Mouse (Mus musculus) limb, embryonic 14.5 days (tissue): ENCODE results near the gene Ms4a5. TPM values are rescaled to one million over a fixed set of nuclear protein-coding genes. Genes with fewer than 3 reads are reported as not detected.
"Not testable (repeated sequence)": the region's sequence is repeated elsewhere in the genome, so short reads cannot be mapped to it uniquely, and the experiment has no call there.

ENCODE experiments used
- ATAC-seq: fragments of 200-750 bp; cut with Nextera tagmentation; 2 replicates; pipeline ENCODE4 v1.8.0; 2017; ENCODE audit warnings: low read depth, moderate number of reproducible peaks, moderate TSS enrichment; ENCODE audit not compliant: low FRiP score
- DNase-seq: peaks from one replicate; pipeline ENCODE4 v3.0.0-alpha.2; 2015; ENCODE audit warnings: low spot score
- H3K27ac ChIP-seq: fragments of 300-500 bp; sonication (generic); replicated peaks from 2 replicates; pipeline ENCODE4 v1.5.1; 2014; ENCODE audit warnings: low read depth, mild to moderate bottlenecking, low read length, moderate library complexity, mixed read lengths
- H3K27me3 ChIP-seq: fragments of 300-500 bp; sonication (generic); 2 replicates; pipeline ENCODE4 v1.6.1; 2014; ENCODE audit warnings: low read length, mixed read lengths; ENCODE audit not compliant: control insufficient read depth, insufficient read depth
- H3K36me3 ChIP-seq: fragments of 300-500 bp; sonication (generic); 2 replicates; pipeline ENCODE4 v1.6.1; 2014; ENCODE audit warnings: mild to moderate bottlenecking, low read length, moderate library complexity, mixed read lengths; ENCODE audit not compliant: control insufficient read depth, insufficient read depth
- H3K4me1 ChIP-seq: fragments of 300-500 bp; sonication (generic); 2 replicates; pipeline ENCODE4 v1.6.1; 2014; ENCODE audit warnings: antibody characterized with exemption, low read length, mixed read lengths; ENCODE audit not compliant: control insufficient read depth, insufficient read depth
- H3K4me2 ChIP-seq: fragments of 300-500 bp; sonication (generic); replicated peaks from 2 replicates; pipeline ENCODE4 v1.6.1; 2014; ENCODE audit warnings: low read depth, mild to moderate bottlenecking, low read length, moderate library complexity; ENCODE audit not compliant: severe bottlenecking
- H3K4me3 ChIP-seq: fragments of 300-500 bp; sonication (generic); replicated peaks from 2 replicates; pipeline ENCODE4 v1.5.1; 2014; ENCODE audit warnings: low read length
- H3K9ac ChIP-seq: fragments of 300-500 bp; sonication (generic); 2 replicates; pipeline ENCODE4 v1.6.1; 2014; ENCODE audit warnings: mild to moderate bottlenecking, low read depth, low read length, moderate library complexity; ENCODE audit not compliant: severe bottlenecking
- H3K9me3 ChIP-seq: fragments of 300-500 bp; sonication (generic); 2 replicates; pipeline ENCODE4 v1.6.1; 2016; ENCODE audit warnings: low read length; ENCODE audit not compliant: control insufficient read depth
- POLR2A ChIP-seq: fragments of 200-500 bp; IDR thresholded peaks from 2 replicates; pipeline ENCODE4 v1.8.0; 2012; ENCODE audit warnings: inconsistent platforms, mild to moderate bottlenecking, moderate library complexity, borderline replicate concordance; ENCODE audit not compliant: insufficient read depth, insufficient read length; ENCODE audit errors: extremely low read depth
- WGBS: fragments of 180-500 bp; shearing (Covaris S2); extraction: QIAGEN DNeasy Blood & Tissue Kit; methylation state at CpG from one replicate; pipeline ENCODE4 v1.1.7; 2014; 5-methylcytosine and 5-hydroxymethylcytosine counted together
- polyA plus RNA-seq, 2 experiments: library from polyadenylated mRNA; depleted of rRNA in 1 of 2; stranded (reverse) in 1 of 2; unstranded in 1 of 2; fragments of >200 nt; fragmentation: Nextera tagmentation in 1 of 2; extraction: Ambion mirVana in 1 of 2; gene quantifications; 2 replicates each; pipeline versions ENCODE4 v1.2.1 to v1.2.3; 2012 to 2014

The Ms4a5 gene
- polyA plus RNA-seq (2012; rRNA removed) (not detected in 2 replicates), polyA plus RNA-seq (2014; fragmentation: Nextera tagmentation; extraction: Ambion mirVana) (not detected in 2 replicates)

GRCm38 (mm10) chr19:11283773-11284172 lies at the start of gene Ms4a5:
Gene Ms4a5, minus strand, starts transcription at chr19:11283873.
- H3K9me3 ChIP-seq, result no peaks in the 10 kb centered on the region
- no peaks in the 10 kb centered on the region for H3K27me3 ChIP-seq
- H3K9ac ChIP-seq, result no peak within 1 kb of the TSS
- no peak within 1 kb of the TSS for H3K27ac ChIP-seq
- H3K4me3 ChIP-seq, result no peak within 1 kb of the TSS
- ATAC-seq (no peak), DNase-seq (no peak)
- no peak for TF ChIP-seq POLR2A
- H3K36me3 ChIP-seq, result no peaks in the 10 kb centered on the region
- no peaks in the 10 kb centered on the region for H3K4me1 ChIP-seq
- 88% methylated on average over 2 of the region's 2 CpGs for WGBS
- no peak within 1 kb of the TSS for H3K4me2 ChIP-seq

- Histone ChIP-seq H3K4me2 (no peak overlapping the region), H3K9ac (no peak overlapping the region), H3K9me3 (no peaks in the 10 kb centered on the region), H3K27me3 (no peaks in the 10 kb centered on the region), H3K36me3 (no peaks in the 10 kb centered on the region), H3K4me1 (no peaks in the 10 kb centered on the region), H3K27ac (no peak overlapping the region), H3K4me3 (no peak overlapping the region)
- 71% methylated on average over 1 of the region's 1 CpGs for WGBS
- no peak for ATAC-seq
- no peak for DNase-seq
- TF ChIP-seq POLR2A, result no peak
Measured at GRCm38 (mm10) chr19:11321123-11321522, 37.5 kb upstream of the Ms4a5 start.

DNA sequence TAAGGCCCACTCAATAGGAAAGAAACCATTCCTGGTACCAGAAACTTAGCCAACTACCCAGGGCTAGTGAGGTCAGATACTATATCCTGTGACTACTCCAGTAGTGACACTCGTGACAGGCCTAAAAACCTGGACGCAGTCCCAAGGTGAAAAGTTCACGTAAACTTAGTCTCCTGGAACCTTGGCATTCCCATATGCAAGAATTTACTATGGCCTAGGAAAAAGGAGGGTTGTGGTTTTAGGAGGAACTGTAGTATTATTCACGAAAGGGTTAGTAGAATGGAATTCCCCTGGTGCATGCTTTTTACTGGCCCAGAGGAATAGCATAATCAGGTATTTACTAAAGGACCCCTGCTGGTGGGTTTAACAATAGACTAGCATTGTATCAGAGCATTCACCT lies 33.1 kb upstream of the Ms4a5 start:
- WGBS, result 78% methylated on average over 4 of the region's 4 CpGs
- Histone ChIP-seq H3K27ac (no peak overlapping the region), H3K4me3 (no peak overlapping the region), H3K27me3 (no peaks in the 10 kb centered on the region), H3K4me1 (no peaks in the 10 kb centered on the region), H3K9me3 (no peaks in the 10 kb centered on the region), H3K36me3 (no peaks in the 10 kb centered on the region), H3K4me2 (no peak overlapping the region), H3K9ac (no peak overlapping the region)
- TF ChIP-seq POLR2A, result no peak
- DNase-seq (no peak), ATAC-seq (no peak)

- H3K9ac ChIP-seq, result no peak within 1 kb of the TSS
- no peak for DNase-seq
- WGBS, result 77% methylated on average over 1 of the region's 1 CpGs
- no peaks in the 10 kb centered on the region for H3K36me3 ChIP-seq
- TF ChIP-seq POLR2A, result no peak
- ATAC-seq, result no peak
- no peak within 1 kb of the TSS for H3K4me3 ChIP-seq
- H3K9me3 ChIP-seq, result no peaks in the 10 kb centered on the region
- no peak within 1 kb of the TSS for H3K4me2 ChIP-seq
- H3K27me3 ChIP-seq, result no peaks in the 10 kb centered on the region
- no peak within 1 kb of the TSS for H3K27ac ChIP-seq
- no peaks in the 10 kb centered on the region for H3K4me1 ChIP-seq
Measured at GRCm38 (mm10) chr19:11314354-11314753, 30.7 kb upstream of the Ms4a5 start, which contains the start of gene Ms4a14. Gene Ms4a14, minus strand, starts transcription at chr19:11314454.

GRCm38 (mm10) chr19:11308888-11309287 lies 25.2 kb upstream of the Ms4a5 start:
- Histone ChIP-seq H3K36me3 (no peaks in the 10 kb centered on the region), H3K27ac (no peak overlapping the region), H3K9me3 (no peaks in the 10 kb centered on the region), H3K27me3 (no peaks in the 10 kb centered on the region), H3K4me3 (no peak overlapping the region), H3K4me2 (no peak overlapping the region), H3K9ac (no peak overlapping the region), H3K4me1 (no peaks in the 10 kb centered on the region)
- DNase-seq (no peak), ATAC-seq (no peak)
- no peak for TF ChIP-seq POLR2A

- not testable (repeated sequence) for H3K4me1 ChIP-seq, H3K4me3 ChIP-seq, H3K4me2 ChIP-seq, H3K27me3 ChIP-seq, H3K36me3 ChIP-seq, DNase-seq, ATAC-seq, H3K9ac ChIP-seq, H3K9me3 ChIP-seq, H3K27ac ChIP-seq
- WGBS, result 49% methylated on average over 4 of the region's 4 CpGs
Measured at GRCm38 (mm10) chr19:11299529-11299928, 15.9 kb upstream of the Ms4a5 start.
